Mouse (Mus musculus) liver, embryonic 13.5 days (tissue): Measurements from ENCODE around the gene Mvb12a. TPM values are rescaled to one million over a fixed set of nuclear protein-coding genes. Genes with fewer than 3 reads are reported as not detected.

Experiments
- ATAC-seq: fragments of 200-750 bp; cut with Nextera tagmentation; 2 replicates; pipeline ENCODE4 v1.8.0; 2017; ENCODE audit warnings: low read depth, mild to moderate bottlenecking, moderate number of reproducible peaks, moderate library complexity
- DNase-seq: peaks from one replicate; pipeline ENCODE4 v3.0.0; 2022
- H3K27ac ChIP-seq: fragments of 300-500 bp; sonication (generic); 2 replicates; pipeline ENCODE4 v1.5.1; 2015; ENCODE audit warnings: moderate library complexity, mild to moderate bottlenecking, inconsistent platforms
- H3K27me3 ChIP-seq: fragments of 300-500 bp; sonication (generic); 2 replicates; pipeline ENCODE4 v1.6.1; 2015; ENCODE audit warnings: mild to moderate bottlenecking, inconsistent platforms
- H3K36me3 ChIP-seq: fragments of 300-500 bp; sonication (generic); 2 replicates; pipeline ENCODE4 v1.6.1; 2015; ENCODE audit warnings: mild to moderate bottlenecking, inconsistent platforms
- H3K4me1 ChIP-seq: fragments of 300-500 bp; sonication (generic); replicated peaks from 2 replicates; pipeline ENCODE4 v1.6.1; 2015; ENCODE audit warnings: inconsistent platforms
- H3K4me2 ChIP-seq: fragments of 300-500 bp; sonication (generic); 2 replicates; pipeline ENCODE4 v1.6.1; 2015; ENCODE audit warnings: inconsistent platforms, mild to moderate bottlenecking, moderate library complexity
- H3K4me3 ChIP-seq: fragments of 300-500 bp; sonication (generic); replicated peaks from 2 replicates; pipeline ENCODE4 v1.5.1; 2015; ENCODE audit warnings: mild to moderate bottlenecking, inconsistent platforms
- H3K9ac ChIP-seq: fragments of 300-500 bp; sonication (generic); 2 replicates; pipeline ENCODE4 v1.6.1; 2015; ENCODE audit warnings: mild to moderate bottlenecking, inconsistent platforms
- H3K9me3 ChIP-seq: fragments of 300-500 bp; sonication (generic); replicated peaks from 2 replicates; pipeline ENCODE4 v1.6.1; 2016; ENCODE audit warnings: inconsistent platforms
- WGBS: fragments of 180-500 bp; shearing (Covaris S2); methylation state at CpG from one replicate; pipeline ENCODE4 v1.1.7; 2015; ENCODE audit not compliant: insufficient replicate concordance; 5-methylcytosine and 5-hydroxymethylcytosine counted together
- polyA plus RNA-seq: library from polyadenylated mRNA; unstranded; fragments of >200 nt; fragmentation: Nextera tagmentation; extraction: Ambion mirVana; gene quantifications from 2 replicates; pipeline ENCODE4 v1.2.1, GENCODE M21; 2015

The Mvb12a gene
- polyA plus RNA-seq, 1 experiment from 2014 or later = 33.9 TPM

GRCm38 (mm10) chr8:71567587-71567986 lies 24.9 kb downstream of the Mvb12a start:
- WGBS = 56% methylated on average over 7 of the region's 7 CpGs
- ATAC-seq (no peak), DNase-seq (no peak)
- peaks cover 8% of the 10 kb centered on the region; the same call in 1 of the 2 replicates for H3K9me3 ChIP-seq
- no peak overlapping the region for H3K4me3 ChIP-seq
- no peaks in the 10 kb centered on the region for H3K36me3 ChIP-seq
- H3K27ac ChIP-seq = no peak overlapping the region
- H3K4me2 ChIP-seq = no peak overlapping the region
- no peak overlapping the region for H3K9ac ChIP-seq
- peaks cover 56% of the 10 kb centered on the region for H3K27me3 ChIP-seq
- H3K4me1 ChIP-seq = peaks cover 31% of the 10 kb centered on the region

- peak within 1 kb of the TSS; percentile 81 for H3K4me2 ChIP-seq
- peak within 1 kb of the TSS; percentile 59 for H3K4me3 ChIP-seq
- H3K9me3 ChIP-seq = peaks cover 8% of the 10 kb centered on the region; the same call in 1 of the 2 replicates
- peaks cover 26% of the 10 kb centered on the region for H3K4me1 ChIP-seq
- DNase-seq = no peak
- no peak for ATAC-seq
- no peaks in the 10 kb centered on the region for H3K36me3 ChIP-seq
- 0 out of 2 replicates have a peak within 1 kb of the TSS, but pooled peaks have one; percentile 47 for H3K9ac ChIP-seq
- H3K27me3 ChIP-seq = peaks cover 47% of the 10 kb centered on the region
- H3K27ac ChIP-seq = no peak within 1 kb of the TSS
- 28% methylated on average over 13 of the region's 13 CpGs for WGBS
Observed at GRCm38 (mm10) chr8:71568387-71568937, 25.7 kb downstream of the Mvb12a start, which contains the start of gene Slc27a1. TSS of gene Slc27a1 (plus strand) at chr8:71568882.

- peaks cover 45% of the 10 kb centered on the region for H3K27me3 ChIP-seq
- peak overlapping the region; percentile 59; the same call in 1 of the 2 replicates for H3K4me3 ChIP-seq
- no peaks in the 10 kb centered on the region for H3K36me3 ChIP-seq
- no peak overlapping the region for H3K9ac ChIP-seq
- 53% methylated on average over 6 of the region's 6 CpGs for WGBS
- peaks cover 26% of the 10 kb centered on the region for H3K4me1 ChIP-seq
- H3K4me2 ChIP-seq = peak overlapping the region; percentile 81
- ATAC-seq (no peak), DNase-seq (no peak)
- H3K9me3 ChIP-seq = peaks cover 7% of the 10 kb centered on the region; the same call in 1 of the 2 replicates
- no peak overlapping the region for H3K27ac ChIP-seq
Observed at GRCm38 (mm10) chr8:71568941-71569340, 26.2 kb downstream of the Mvb12a start.

GRCm38 (mm10) chr8:71569366-71570290 lies 26.9 kb downstream of the Mvb12a start:
- H3K27me3 ChIP-seq = peaks cover 45% of the 10 kb centered on the region
- H3K9me3 ChIP-seq = no peaks in the 10 kb centered on the region
- 1% methylated on average over 51 of the region's 51 CpGs for WGBS
- H3K27ac ChIP-seq = no peak overlapping the region
- DNase-seq = peak; percentile 60
- peaks cover 26% of the 10 kb centered on the region for H3K4me1 ChIP-seq
- ATAC-seq = peak; percentile 64
- peak overlapping the region; percentile 81 for H3K4me2 ChIP-seq
- H3K36me3 ChIP-seq = no peaks in the 10 kb centered on the region
- H3K9ac ChIP-seq = 0 out of 2 replicates have a peak overlapping the region, but pooled peaks have one; percentile 47
- H3K4me3 ChIP-seq = peak overlapping the region; percentile 59

GRCm38 (mm10) chr8:71570291-71570954 lies 27.7 kb downstream of the Mvb12a start:
- H3K27ac ChIP-seq = no peak overlapping the region

GRCm38 (mm10) chr8:71572077-71572476 lies 29.4 kb downstream of the Mvb12a start:
- Histone ChIP-seq H3K9me3 (no peaks in the 10 kb centered on the region), H3K27me3 (peaks cover 42% of the 10 kb centered on the region), H3K36me3 (no peaks in the 10 kb centered on the region), H3K27ac (no peak overlapping the region), H3K4me1 (peaks cover 26% of the 10 kb centered on the region), H3K9ac (no peak overlapping the region), H3K4me2 (no peak overlapping the region), H3K4me3 (no peak overlapping the region)
- ATAC-seq = no peak
- no peak for DNase-seq
- WGBS = 77% methylated on average over 2 of the region's 2 CpGs

More at GRCm38 (mm10) chr8:71570291-71570954, 27.7 kb downstream of the Mvb12a start:
- H3K4me2 ChIP-seq = peak overlapping the region; percentile 81
- H3K27me3 ChIP-seq = peaks cover 45% of the 10 kb centered on the region
- H3K36me3 ChIP-seq = no peaks in the 10 kb centered on the region
- ATAC-seq = peak; percentile 70
- peaks cover 26% of the 10 kb centered on the region for H3K4me1 ChIP-seq
- H3K9me3 ChIP-seq = no peaks in the 10 kb centered on the region
- H3K9ac ChIP-seq = peak overlapping the region; percentile 59
- H3K4me3 ChIP-seq = peak overlapping the region; percentile 59
- WGBS = 1% methylated on average over 41 of the region's 41 CpGs
- DNase-seq = peak; percentile 72

GRCm38 (mm10) chr8:71572847-71573633 lies 30.3 kb downstream of the Mvb12a start:
- Histone ChIP-seq H3K36me3 (no peaks in the 10 kb centered on the region), H3K4me2 (no peak overlapping the region), H3K27me3 (peaks cover 37% of the 10 kb centered on the region), H3K9me3 (no peaks in the 10 kb centered on the region), H3K4me1 (peaks cover 26% of the 10 kb centered on the region), H3K27ac (no peak overlapping the region), H3K4me3 (no peak overlapping the region), H3K9ac (no peak overlapping the region)
- DNase-seq (no peak), ATAC-seq (no peak)
- WGBS = 72% methylated on average over 9 of the region's 9 CpGs

- WGBS = 65% methylated on average over 7 of the region's 7 CpGs
- Histone ChIP-seq H3K9me3 (no peaks in the 10 kb centered on the region), H3K4me3 (no peak overlapping the region), H3K4me2 (no peak overlapping the region), H3K27ac (no peak overlapping the region), H3K4me1 (peaks cover 18% of the 10 kb centered on the region), H3K36me3 (no peaks in the 10 kb centered on the region), H3K9ac (no peak overlapping the region), H3K27me3 (peaks cover 23% of the 10 kb centered on the region)
- ATAC-seq (no peak), DNase-seq (no peak)
Observed at GRCm38 (mm10) chr8:71574426-71574825, 31.7 kb downstream of the Mvb12a start.

GRCm38 (mm10) chr8:71575020-71575419 lies 32.3 kb downstream of the Mvb12a start:
- H3K36me3 ChIP-seq = no peaks in the 10 kb centered on the region
- no peak overlapping the region for H3K4me2 ChIP-seq
- H3K4me1 ChIP-seq = peaks cover 12% of the 10 kb centered on the region
- WGBS = 55% methylated on average over 1 of the region's 1 CpGs
- no peak overlapping the region for H3K9ac ChIP-seq
- ATAC-seq (no peak), DNase-seq (no peak)
- H3K27me3 ChIP-seq = peaks cover 17% of the 10 kb centered on the region
- H3K27ac ChIP-seq = no peak overlapping the region
- no peak overlapping the region for H3K4me3 ChIP-seq
- no peaks in the 10 kb centered on the region for H3K9me3 ChIP-seq

- no peaks in the 10 kb centered on the region for H3K27me3 ChIP-seq
- H3K36me3 ChIP-seq = no peaks in the 10 kb centered on the region
- 37% methylated on average over 4 of the region's 4 CpGs for WGBS
- H3K27ac ChIP-seq = no peak overlapping the region
- DNase-seq (no peak), ATAC-seq (no peak)
- H3K4me2 ChIP-seq = no peak overlapping the region
- H3K9me3 ChIP-seq = no peaks in the 10 kb centered on the region
- H3K4me3 ChIP-seq = no peak overlapping the region
- H3K4me1 ChIP-seq = 0 out of 2 replicates have a peak, but pooled peaks cover 5% of the 10 kb centered on the region
- H3K9ac ChIP-seq = no peak overlapping the region
Observed at GRCm38 (mm10) chr8:71577856-71578387, 35.2 kb downstream of the Mvb12a start.
